ENCODE assay signal across 15 mouse cellular contexts in the genomic region with DNA sequence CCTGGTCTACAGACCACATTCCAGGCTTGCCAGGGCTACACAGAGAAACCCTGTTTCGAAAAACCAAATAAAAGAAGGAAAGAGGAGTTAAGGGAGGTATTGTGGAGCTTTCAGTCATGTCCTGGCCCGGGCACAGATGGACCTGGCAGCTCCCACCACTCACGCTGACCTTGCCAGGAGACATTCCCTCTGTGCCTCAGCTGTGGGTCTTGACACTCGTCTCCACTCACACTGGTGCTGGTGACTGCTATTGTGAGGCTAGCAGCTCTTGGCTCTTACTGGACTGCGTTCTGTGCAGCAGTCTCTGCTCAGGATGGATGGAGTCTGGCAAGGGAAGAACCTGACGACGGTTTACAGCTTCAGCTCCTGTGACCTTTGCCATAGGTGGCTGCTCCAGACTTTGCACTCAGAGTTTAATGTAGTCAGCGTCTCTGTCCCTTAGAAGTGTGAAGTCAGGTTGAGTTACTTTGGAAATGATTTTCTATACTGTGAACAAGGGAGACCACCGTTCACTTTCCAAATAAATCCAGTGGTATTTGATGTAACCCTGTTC.
DNase-seq lines count a peak whose midpoint lies in the region; ATAC-seq and TF ChIP-seq lines count a peak whose summit lies in the region.
"Had no signal": no experiment of that assay in that cellular context is flagged by ENCODE, and none has a peak within 500 bp of the region (broad histone marks: within the 10 kb centered on the region; RNA-seq: fewer than 3 reads in every experiment).

No protein-coding gene starts in this region.

- ATAC-seq in hindbrain, embryonic 16.5 days: peak; percentile 63
- ATAC-seq in hindbrain, embryonic 11.5 days (ENCODE audit: low FRiP score): no peak
- ATAC-seq in stomach, embryonic 15.5 days (ENCODE audit: insufficient read depth, low FRiP score, low read depth): peak; percentile 27; the same call in 1 of the 2 replicates
- ATAC-seq in stomach, postnatal 0 days (ENCODE audit: low FRiP score, low TSS enrichment): no peak
- no peak; the same call in 1 of the 2 replicates for ATAC-seq in stomach, embryonic 16.5 days (ENCODE audit: insufficient read depth, low FRiP score)

- 66% methylated on average over 9 of the region's 9 CpGs for WGBS in hindbrain, embryonic 16.5 days
- 81% methylated on average over 9 of the region's 9 CpGs for WGBS in hindbrain, embryonic 11.5 days
- WGBS in stomach, embryonic 15.5 days: 60% methylated on average over 9 of the region's 9 CpGs
- WGBS in stomach, postnatal 0 days: 54% methylated on average over 9 of the region's 9 CpGs
- WGBS in stomach, embryonic 16.5 days: 59% methylated on average over 9 of the region's 9 CpGs
- WGBS in heart, embryonic 10.5 days: 78% methylated on average over 9 of the region's 9 CpGs

- H3K27me3 ChIP-seq in hindbrain, embryonic 16.5 days (replicated peaks; ENCODE audit: control insufficient read depth, insufficient read depth, low read length): no peaks in the 10 kb centered on the region
- no peaks in the 10 kb centered on the region for H3K27me3 ChIP-seq in hindbrain, embryonic 11.5 days (ENCODE audit: control insufficient read depth, insufficient read depth, low read length)
- H3K27me3 ChIP-seq in stomach, embryonic 15.5 days (replicated peaks): no peaks in the 10 kb centered on the region
- H3K27me3 ChIP-seq in stomach, postnatal 0 days (ENCODE audit: control insufficient read depth, insufficient read depth, low read length): no peaks in the 10 kb centered on the region
- no peaks in the 10 kb centered on the region for H3K27me3 ChIP-seq in stomach, embryonic 16.5 days (ENCODE audit: control insufficient read depth, insufficient read depth, low read length)
- no peaks in the 10 kb centered on the region for H3K27me3 ChIP-seq in heart, embryonic 10.5 days (ENCODE audit: insufficient read depth, poor library complexity, severe bottlenecking)
- H3K27me3 ChIP-seq: lung, embryonic 15.5 days had no signal

- no peaks in the 10 kb centered on the region for H3K9me3 ChIP-seq in hindbrain, embryonic 16.5 days (ENCODE audit: control insufficient read depth, low read length)
- H3K9me3 ChIP-seq in hindbrain, embryonic 11.5 days (ENCODE audit: control insufficient read depth, low read length): no peaks in the 10 kb centered on the region
- H3K9me3 ChIP-seq in stomach, embryonic 15.5 days: no peaks in the 10 kb centered on the region
- no peaks in the 10 kb centered on the region for H3K9me3 ChIP-seq in stomach, postnatal 0 days (ENCODE audit: control insufficient read depth, low read length)
- no peaks in the 10 kb centered on the region for H3K9me3 ChIP-seq in stomach, embryonic 16.5 days (replicated peaks; ENCODE audit: control insufficient read depth, low read length)
- H3K9me3 ChIP-seq in heart, embryonic 10.5 days: no peaks in the 10 kb centered on the region
- H3K9me3 ChIP-seq: limb, embryonic 10.5 days; lung, embryonic 15.5 days had no signal

- peaks cover 23% of the 10 kb centered on the region for H3K4me1 ChIP-seq in hindbrain, embryonic 16.5 days (ENCODE audit: control insufficient read depth, insufficient read depth, low read depth, low read length)
- no peaks in the 10 kb centered on the region for H3K4me1 ChIP-seq in hindbrain, embryonic 11.5 days (replicated peaks; ENCODE audit: control insufficient read depth, insufficient read depth, low read length)
- H3K4me1 ChIP-seq in stomach, embryonic 15.5 days: peaks cover 16% of the 10 kb centered on the region; the same call in 1 of the 2 replicates
- H3K4me1 ChIP-seq in stomach, postnatal 0 days (replicated peaks; ENCODE audit: control insufficient read depth, insufficient read depth): no peaks in the 10 kb centered on the region
- peaks cover 15% of the 10 kb centered on the region for H3K4me1 ChIP-seq in stomach, embryonic 16.5 days (ENCODE audit: control insufficient read depth, insufficient read depth, low read length)
- peaks cover 51% of the 10 kb centered on the region for H3K4me1 ChIP-seq in heart, embryonic 10.5 days

- H3K36me3 ChIP-seq in hindbrain, embryonic 16.5 days (ENCODE audit: control insufficient read depth, insufficient read depth, low read length): 0 out of 2 replicates have a peak, but pooled peaks cover 4% of the 10 kb centered on the region
- no peaks in the 10 kb centered on the region for H3K36me3 ChIP-seq in hindbrain, embryonic 11.5 days (ENCODE audit: control insufficient read depth, insufficient read depth, low read length)
- H3K36me3 ChIP-seq in stomach, embryonic 15.5 days: peaks cover 7% of the 10 kb centered on the region
- H3K36me3 ChIP-seq in stomach, postnatal 0 days (ENCODE audit: control insufficient read depth, insufficient read depth, low read length): peaks cover 5% of the 10 kb centered on the region; the same call in 1 of the 2 replicates
- 0 out of 2 replicates have a peak, but pooled peaks cover 6% of the 10 kb centered on the region for H3K36me3 ChIP-seq in stomach, embryonic 16.5 days (ENCODE audit: control insufficient read depth, insufficient read depth, low read length)
- H3K36me3 ChIP-seq in heart, embryonic 10.5 days: peaks cover 17% of the 10 kb centered on the region

- DNase-seq in hindbrain, embryonic 11.5 days (ENCODE audit: low spot score): no peak
- DNase-seq in stomach, postnatal 0 days (ENCODE audit: low spot score): no peak
- DNase-seq in kidney, postnatal 25 days: peak; percentile 42 to 66
- no peak for DNase-seq in heart, embryonic 10.5 days (ENCODE audit: low spot score)
- DNase-seq in left cerebral cortex, postnatal 25 days (ENCODE audit: low spot score in 2 of 2): no peak
- DNase-seq: cerebellum, adult 11-12 months; embryo, embryonic 11 days; heart, adult 11 months; heart, postnatal 4 days; thymus, postnatal 36 days had no signal

- H3K4me3 ChIP-seq in hindbrain, embryonic 16.5 days (ENCODE audit: low read length): no peak overlapping the region
- no peak overlapping the region for H3K4me3 ChIP-seq in hindbrain, embryonic 11.5 days (ENCODE audit: low read depth, low read length)
- H3K4me3 ChIP-seq in stomach, embryonic 15.5 days (replicated peaks): no peak overlapping the region
- H3K4me3 ChIP-seq in stomach, postnatal 0 days (ENCODE audit: low read depth, low read length): no peak overlapping the region
- no peak overlapping the region for H3K4me3 ChIP-seq in stomach, embryonic 16.5 days (replicated peaks; ENCODE audit: low read length)
- H3K4me3 ChIP-seq in heart, embryonic 10.5 days: no peak overlapping the region
- H3K4me3 ChIP-seq: limb, embryonic 10.5 days; lung, embryonic 15.5 days had no signal

- no peak overlapping the region for H3K9ac ChIP-seq in hindbrain, embryonic 16.5 days (ENCODE audit: low read depth, low read length)
- no peak overlapping the region for H3K9ac ChIP-seq in hindbrain, embryonic 11.5 days (ENCODE audit: low read depth, low read length)
- no peak overlapping the region for H3K9ac ChIP-seq in stomach, embryonic 15.5 days
- no peak overlapping the region for H3K9ac ChIP-seq in stomach, postnatal 0 days (ENCODE audit: low read length)
- no peak overlapping the region for H3K9ac ChIP-seq in stomach, embryonic 16.5 days (ENCODE audit: low read length)
- H3K9ac ChIP-seq: lung, embryonic 15.5 days had no signal

- no peak overlapping the region for H3K4me2 ChIP-seq in hindbrain, embryonic 16.5 days (ENCODE audit: low read length)
- no peak overlapping the region for H3K4me2 ChIP-seq in hindbrain, embryonic 11.5 days (replicated peaks; ENCODE audit: low read depth, low read length)
- H3K4me2 ChIP-seq in stomach, embryonic 15.5 days: no peak overlapping the region
- no peak overlapping the region for H3K4me2 ChIP-seq in stomach, postnatal 0 days (replicated peaks; ENCODE audit: low read depth)
- no peak overlapping the region for H3K4me2 ChIP-seq in stomach, embryonic 16.5 days (ENCODE audit: low read depth, low read length)
- H3K4me2 ChIP-seq: lung, embryonic 15.5 days had no signal

- no peak for TF ChIP-seq EP300 in stomach, postnatal 0 days (optimal IDR thresholded peaks at IDR 0.05)

- intact Hi-C loops in left cerebral cortex, postnatal 25 days (cut with DNase I): no loop called here

- TF ChIP-seq CTCF in stomach, postnatal 0 days (IDR thresholded peaks at IDR 0.05; ENCODE audit: low read depth): no peak

- no peak overlapping the region for H3K27ac ChIP-seq in hindbrain, embryonic 16.5 days (ENCODE audit: low read depth, low read length)
- no peak overlapping the region for H3K27ac ChIP-seq in hindbrain, embryonic 11.5 days (ENCODE audit: low read depth, low read length)
- H3K27ac ChIP-seq in stomach, embryonic 15.5 days: peak overlapping the region; percentile 27; the same call in 1 of the 2 replicates
- H3K27ac ChIP-seq in stomach, postnatal 0 days (replicated peaks): no peak overlapping the region
- peak overlapping the region; percentile 64; the same call in 1 of the 2 replicates for H3K27ac ChIP-seq in stomach, embryonic 16.5 days (ENCODE audit: low read length)
- H3K27ac ChIP-seq in heart, embryonic 10.5 days: no peak overlapping the region
- H3K27ac ChIP-seq: limb, embryonic 10.5 days; lung, embryonic 15.5 days had no signal

Comparison
In these comparisons a context has a peak if more than half of its experiments do, and no peak if none do; other contexts are left out.
1. ATAC-seq: peak in hindbrain, embryonic 16.5 days (single experiment) and stomach, embryonic 15.5 days (single experiment); none in hindbrain, embryonic 11.5 days (single experiment), stomach, postnatal 0 days (single experiment) and stomach, embryonic 16.5 days (single experiment).
2. H3K27ac ChIP-seq: peak in stomach, embryonic 15.5 days (single experiment) and stomach, embryonic 16.5 days (single experiment); none in hindbrain, embryonic 16.5 days (single experiment), hindbrain, embryonic 11.5 days (single experiment), stomach, postnatal 0 days (single experiment) and heart, embryonic 10.5 days (single experiment).
3. DNase-seq: peak in kidney, postnatal 25 days (2 of 2); none in hindbrain, embryonic 11.5 days (single experiment), stomach, postnatal 0 days (single experiment), heart, embryonic 10.5 days (single experiment) and left cerebral cortex, postnatal 25 days (0 of 2).